Mouse (Mus musculus) left cerebral cortex, postnatal 25 days (tissue): ENCODE data around the gene Samm50. TPM values are rescaled to one million over a fixed set of nuclear protein-coding genes. Genes with fewer than 3 reads are reported as not detected.

Experiments
- DNase-seq, 2 experiments: peaks; one replicate each; pipeline ENCODE4 v3.0.0; 2022; ENCODE audit warnings: low spot score in 2 of 2, mixed read lengths in 1 of 2
- intact Hi-C: fragments of 180-260 bp; cut with DNase I; formaldehyde crosslinking; loops from one replicate; pipeline ENCODE4 v1.15.1; 2025
- microRNA-seq, 2 experiments: library from miRNA; unstranded; fragments of <30 nt; microRNA quantifications; one replicate each; pipeline ENCODE4 v1.2.0; 2022
- total RNA-seq, 2 experiments: library from RNA; stranded (reverse); gene quantifications; 2 replicates each; pipeline ENCODE4 v1.2.3; 2021

Samm50 gene
- total RNA-seq, 2 experiments from 2014 or later, result 100 to 102 TPM

- no peak for DNase-seq
- intact Hi-C loops, result no loop called here
These were observed 71.5 kb downstream of the Samm50 start for GRCm38 (mm10) chr15:84263573-84263972.

- intact Hi-C loops, result no loop called here
- no peak for DNase-seq
These were observed 73.1 kb downstream of the Samm50 start for GRCm38 (mm10) chr15:84265141-84265540.

GRCm38 (mm10) chr15:84266290-84266689 is 74.2 kb downstream of the Samm50 start:
- intact Hi-C loops, result no loop called here
- no peak for DNase-seq

Small RNAs within 50 kb of the gene (microRNA-seq; reads per million reads assigned to microRNA genes)
- 0.50 to 2.0 reads per million in 2 experiments for gene Mir6392

Other genes starting within 250 kb of the Samm50 start
- 10 to 100 TPM; 16.4 to 17.2 TPM for gene Efcab6, start 126.9 kb upstream of the Samm50 start, total RNA-seq
- 100 to 1,000 TPM; 423 to 434 TPM for gene Sult4a1, start 86.5 kb upstream of the Samm50 start, total RNA-seq
- not detected for gene Pnpla5, start 69.1 kb upstream of the Samm50 start, total RNA-seq
- 10 to 100 TPM; 10.1 to 10.3 TPM for gene Pnpla3, start 24.4 kb upstream of the Samm50 start, total RNA-seq
- gene Parvb, start 39.8 kb downstream of the Samm50 start, total RNA-seq, result 10 to 100 TPM; 25.1 to 27.3 TPM
- 1 to 10 TPM; 4.6 to 6.3 TPM for gene Parvg, start 131.8 kb downstream of the Samm50 start, total RNA-seq